Mouse (Mus musculus) lung, postnatal 0 days (tissue): ENCODE data around the gene Ptpru.

Experiments used
- CTCF ChIP-seq: IDR thresholded peaks from 2 replicates; pipeline ENCODE4 v1.5.1; 2016; ENCODE audit warnings: antibody characterized with exemption, mild to moderate bottlenecking
- EP300 ChIP-seq: IDR thresholded peaks from 2 replicates; pipeline ENCODE4 v1.6.1; 2016; ENCODE audit warnings: antibody characterized with exemption, mild to moderate bottlenecking, control low read depth

DNA sequence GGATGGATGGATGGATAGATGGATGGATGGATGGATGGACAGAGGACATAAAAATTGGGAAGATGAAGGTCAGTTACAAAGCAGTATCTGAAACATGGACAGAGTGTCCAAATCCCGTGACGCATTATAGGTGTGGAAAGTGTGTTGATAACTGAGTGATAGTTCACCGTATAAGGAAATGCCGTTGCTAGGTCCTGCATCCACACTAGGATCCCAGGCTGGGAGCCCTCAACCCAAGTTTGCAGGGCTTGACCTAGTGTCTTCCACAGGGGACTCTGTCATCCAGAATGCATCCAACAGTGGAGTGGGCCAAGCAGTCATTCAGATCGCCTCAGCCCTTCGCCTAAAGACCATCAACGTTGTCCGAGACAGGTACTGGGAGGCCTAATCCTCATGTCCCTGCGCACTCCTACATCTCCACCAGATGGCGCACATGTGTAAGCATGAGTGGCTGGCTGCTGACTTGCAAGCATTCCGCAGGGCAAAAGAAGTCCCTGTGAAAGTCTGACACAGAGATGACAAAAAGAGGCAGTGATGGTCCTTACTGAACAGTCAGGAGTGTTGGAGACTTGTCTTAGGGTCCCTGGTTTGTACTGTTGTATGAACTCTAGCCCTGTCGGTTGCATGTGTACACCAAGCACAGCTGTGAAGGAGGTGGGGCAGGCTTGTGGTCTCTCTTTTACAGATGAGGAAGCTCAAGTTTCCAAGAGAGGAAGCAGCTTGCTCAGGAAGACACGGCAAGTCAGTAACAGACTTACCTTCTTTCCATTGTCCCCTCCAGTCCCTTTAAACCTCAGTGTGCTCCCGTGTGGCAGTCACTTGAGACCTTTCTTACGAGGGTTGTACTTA is 22.6 kb upstream of the Ptpru start:
- TF ChIP-seq CTCF, result peak; percentile 99
- no peak for TF ChIP-seq EP300
